Mouse (Mus musculus): ENCODE measurements around the gene Arid2. TPM values are rescaled to one million over a fixed set of nuclear protein-coding genes. Genes with fewer than 3 reads are reported as not detected.
"Not testable (repeated sequence)": the region's sequence is repeated elsewhere in the genome, so short reads cannot be mapped to it uniquely, and the experiment has no call there.

The Arid2 gene
- total RNA-seq, 2 experiments from 2014 or later = 40.0 to 42.5 TPM

DNA sequence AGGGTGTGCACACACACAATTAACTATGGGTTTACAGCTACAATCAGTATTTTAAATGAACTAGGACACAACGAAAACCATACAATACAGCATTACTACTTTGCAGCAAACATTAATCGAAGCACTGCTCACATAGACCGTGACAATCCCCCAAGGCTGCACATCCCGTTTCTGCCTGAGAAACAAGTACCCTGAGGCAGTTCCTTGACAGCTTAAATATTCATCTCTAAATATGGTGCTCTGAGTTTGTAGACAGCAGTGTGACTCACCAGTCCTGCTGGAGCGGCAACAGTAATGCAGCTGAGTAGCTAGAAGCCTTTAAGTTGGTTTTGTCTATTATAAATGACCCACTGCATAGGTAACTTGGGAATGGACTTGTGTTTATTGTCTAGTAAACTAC is 118.2 kb downstream of the Arid2 start:
- DNase-seq = no peak
- intact Hi-C loops (cut with DNase I) = no loop called here

DNA sequence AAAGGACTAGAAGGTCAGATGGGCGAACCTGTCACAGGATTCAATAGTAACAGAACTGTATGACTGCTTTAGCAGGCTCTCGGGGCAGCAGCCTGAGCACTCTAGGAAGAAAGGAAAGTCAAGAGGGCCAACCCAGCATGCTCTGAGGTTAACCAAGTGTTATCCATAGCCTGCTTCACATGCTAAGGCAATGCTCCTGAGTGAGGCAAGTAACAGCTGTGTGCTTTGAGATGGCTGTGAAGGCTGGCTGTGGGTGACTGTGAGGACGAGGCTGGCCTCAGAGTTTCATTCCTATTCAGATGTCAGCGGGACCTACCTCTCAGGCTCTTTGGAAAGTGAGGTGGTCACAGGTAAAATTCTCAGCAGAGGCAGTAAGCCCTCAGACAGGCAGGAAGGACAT is 118.9 kb downstream of the Arid2 start:
- DNase-seq = no peak
- intact Hi-C loops (cut with DNase I) = no loop called here

DNA sequence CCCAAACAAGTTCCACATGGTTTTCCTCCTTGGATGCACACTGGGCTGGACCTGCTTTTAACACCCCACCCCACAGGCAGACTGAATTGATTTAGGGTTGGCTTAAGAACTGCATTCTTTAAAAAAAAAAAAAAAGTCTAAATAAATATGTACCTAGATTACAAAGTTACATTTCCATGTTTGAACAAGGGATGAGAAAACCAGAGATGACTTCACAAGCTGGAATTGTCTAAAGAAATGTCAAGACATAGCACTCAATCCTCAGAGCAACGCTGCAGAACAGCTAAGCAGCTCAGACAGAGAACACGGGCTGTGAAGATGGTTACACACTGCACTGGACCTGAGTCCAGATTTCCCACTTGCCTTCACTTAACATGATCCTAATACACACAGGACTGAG is 119.8 kb downstream of the Arid2 start:
- intact Hi-C loops (cut with DNase I) = no loop called here
- DNase-seq = no peak

DNA sequence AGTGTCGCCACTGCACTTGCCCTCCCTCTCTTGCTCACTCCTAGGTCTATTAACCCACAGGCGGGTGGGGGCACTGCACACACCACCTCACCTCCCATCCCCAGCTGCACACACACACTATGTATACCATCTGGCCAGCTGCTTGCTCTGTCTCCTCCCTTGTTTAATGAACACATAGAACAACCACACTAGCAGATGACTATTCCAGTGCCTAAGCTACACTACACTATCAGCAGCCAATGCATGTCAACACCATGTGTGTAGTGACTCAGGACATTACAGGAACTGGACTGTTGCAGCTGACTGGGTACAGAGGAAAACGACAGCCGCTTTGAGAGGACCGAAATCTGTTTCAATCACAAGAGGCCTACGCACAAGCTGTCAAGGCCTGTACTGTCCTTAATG is 121.4 kb downstream of the Arid2 start:
- intact Hi-C loops (cut with DNase I) = no loop called here
- DNase-seq = no peak

DNA sequence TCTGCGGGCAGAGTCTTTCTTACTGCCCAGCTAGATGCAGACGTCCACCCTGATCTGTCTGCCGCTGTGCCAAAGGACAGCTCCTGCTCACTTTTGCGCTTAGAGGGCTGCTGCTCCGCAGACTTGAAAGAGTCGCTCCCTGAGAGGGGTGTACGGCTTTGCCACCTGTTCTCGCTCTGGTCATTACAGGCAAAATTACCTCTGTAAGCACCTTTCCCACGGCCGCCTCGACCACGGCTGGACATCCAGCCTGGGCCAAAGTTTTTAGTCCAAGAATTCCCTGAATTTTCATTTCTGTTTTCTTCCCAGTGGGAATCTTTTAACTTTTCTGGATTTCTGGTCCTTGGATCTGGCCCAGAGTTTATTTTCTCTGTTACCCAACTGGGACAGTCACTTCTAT is 130.8 kb downstream of the Arid2 start:
- intact Hi-C loops (cut with DNase I) = no loop called here
- peak; percentile 27 to 31 for DNase-seq

DNA sequence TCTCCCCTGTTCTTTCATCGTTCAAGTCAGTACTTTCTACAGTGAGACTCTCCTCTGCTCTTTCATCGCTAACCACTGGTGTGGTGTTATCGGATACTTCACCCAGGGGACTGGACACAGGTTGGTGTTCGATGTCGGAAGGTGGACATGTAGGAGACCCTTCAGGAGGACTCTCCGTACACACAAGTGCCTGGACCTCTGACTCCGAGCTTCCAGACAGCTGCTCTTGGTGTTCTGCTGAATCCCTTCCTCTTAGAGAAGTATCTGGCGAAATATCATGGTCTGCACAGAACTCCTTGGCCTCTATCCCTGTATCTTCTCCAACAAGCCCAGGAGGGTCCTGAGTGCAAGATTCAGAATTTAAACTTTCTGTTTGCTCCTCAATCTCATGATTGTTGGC is 132.6 kb downstream of the Arid2 start:
- intact Hi-C loops (cut with DNase I) = no loop called here
- DNase-seq = no peak

DNA sequence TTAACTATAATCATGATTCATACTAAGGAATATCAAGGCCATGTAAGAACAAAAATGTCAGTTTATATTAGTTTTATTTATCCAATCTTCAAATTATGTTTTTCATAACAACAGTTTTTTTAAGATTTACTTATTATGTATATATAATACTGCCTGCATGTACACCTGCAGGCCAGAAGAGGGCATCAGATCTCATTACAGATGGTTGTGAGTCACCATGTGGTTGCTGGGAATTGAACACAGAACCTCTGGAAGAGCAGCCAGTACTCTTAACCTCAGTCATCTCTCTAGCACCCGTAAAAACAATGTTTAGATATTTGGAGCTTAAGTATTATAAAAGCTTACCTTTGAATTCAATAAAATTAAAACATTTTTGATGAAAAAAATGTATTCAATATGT is 146.9 kb downstream of the Arid2 start:
- intact Hi-C loops (cut with DNase I) = no loop called here
- DNase-seq = no peak

DNA sequence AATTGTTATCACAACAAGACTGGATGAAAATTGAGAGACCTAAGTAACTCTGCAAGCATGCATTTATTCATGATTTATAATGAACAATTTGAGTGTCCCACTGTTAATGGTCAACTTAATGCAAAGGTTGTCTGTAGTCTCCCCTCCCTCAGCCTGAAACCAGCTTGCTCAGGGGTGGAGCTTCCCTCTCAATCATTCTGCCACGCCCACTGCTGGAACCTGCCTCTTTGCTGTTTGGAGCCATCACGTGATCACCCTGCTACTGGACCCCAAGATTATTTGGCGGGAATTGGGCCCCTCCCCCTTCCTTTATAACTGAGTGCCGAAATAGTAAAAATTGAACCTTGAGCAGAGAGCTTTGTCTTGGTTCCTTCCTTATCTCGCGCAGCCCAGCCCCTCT is 154.2 kb downstream of the Arid2 start:
- DNase-seq; intact Hi-C loops (cut with DNase I): not testable (repeated sequence)

DNA sequence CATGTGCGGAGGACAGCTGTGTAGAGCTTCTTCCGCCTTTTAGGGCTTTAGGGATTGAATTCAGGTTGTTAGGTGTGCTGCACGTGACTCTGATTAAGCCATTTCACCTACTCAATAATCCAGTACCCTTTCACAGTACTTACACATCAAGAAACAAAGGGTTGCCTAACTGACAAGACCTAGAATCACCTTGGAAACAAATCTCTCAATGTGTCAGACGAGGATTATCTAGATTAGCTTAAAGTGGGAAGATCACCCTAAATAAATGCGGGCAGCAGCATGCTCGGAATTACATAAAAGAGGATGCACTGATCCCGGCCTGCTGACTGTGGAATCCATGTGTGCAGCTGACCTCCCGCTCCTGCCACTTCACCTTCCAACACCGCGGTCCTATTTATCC is 159.5 kb downstream of the Arid2 start:
- intact Hi-C loops (cut with DNase I) = no loop called here
- no peak for DNase-seq

DNA sequence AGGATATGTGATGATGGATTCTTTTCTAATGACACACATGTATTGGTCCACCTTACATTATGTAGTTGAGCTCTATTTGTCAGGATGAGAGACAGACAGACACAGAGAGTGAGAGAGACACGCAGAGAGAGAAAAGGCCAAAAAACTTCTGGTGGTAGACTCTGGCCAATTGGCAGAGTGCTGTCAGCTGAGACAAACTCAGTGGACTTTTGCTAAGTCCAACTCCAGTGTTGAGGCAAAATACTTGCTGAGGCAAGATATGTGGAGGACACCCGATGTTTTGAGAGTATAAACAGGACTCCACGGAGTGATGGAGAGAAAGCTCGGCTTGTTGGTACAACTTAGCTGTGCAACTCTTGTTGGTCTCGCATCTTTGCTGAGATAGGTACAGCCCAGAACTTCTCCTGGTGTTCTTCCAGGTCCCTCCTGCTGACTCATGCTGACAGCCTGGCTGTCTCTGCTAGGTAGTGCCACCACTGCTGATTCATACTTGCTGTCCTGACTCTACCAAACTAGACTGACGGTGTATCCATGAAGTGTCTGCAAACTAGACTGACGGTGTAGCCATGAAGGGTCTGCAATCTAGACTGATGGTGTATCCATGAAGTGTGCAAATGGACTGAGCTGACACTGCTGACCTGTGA is 161.5 kb downstream of the Arid2 start:
- intact Hi-C loops (cut with DNase I) = no loop called here
- no peak for DNase-seq

DNA sequence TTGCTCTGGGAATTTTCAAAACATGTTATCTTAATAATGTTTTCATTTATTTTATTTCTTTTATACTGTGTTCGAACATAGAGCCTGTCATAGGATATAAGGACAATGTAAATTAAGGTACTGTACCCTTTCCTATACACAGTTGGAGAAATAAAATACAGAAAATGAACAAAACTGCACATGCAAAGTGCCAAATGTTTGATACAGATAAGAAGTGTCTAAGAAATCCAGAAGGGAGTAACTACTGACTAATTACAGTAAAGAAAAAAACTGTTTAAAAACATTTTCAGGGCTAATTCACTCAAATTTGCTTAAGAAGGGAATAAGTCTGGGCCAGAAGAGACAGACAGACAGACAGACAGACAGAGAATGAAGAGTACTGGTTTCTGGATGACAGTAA is 166.0 kb downstream of the Arid2 start:
- intact Hi-C loops (cut with DNase I) = no loop called here
- DNase-seq = no peak

Small RNAs within 50 kb of the gene (microRNA-seq; reads per million reads assigned to microRNA genes)
- 0 to 0.35 reads per million in 2 experiments for gene Gm25397

Other genes starting within 250 kb of the Arid2 start
- 10 to 100 TPM; 59.1 to 59.6 TPM for gene Scaf11, start 173.3 kb downstream of the Arid2 start, total RNA-seq (2021)